Mouse (Mus musculus) lung, postnatal 10 days (tissue): Measurements from ENCODE around the gene Atp6v1g3.

Source experiments
- DNase-seq: peaks from one replicate; pipeline ENCODE4 v3.0.0; 2021

Atp6v1g3 gene

GRCm38 (mm10) chr1:138289455-138290425 lies 16.2 kb downstream of the Atp6v1g3 start:
- DNase-seq, result no peak

DNA sequence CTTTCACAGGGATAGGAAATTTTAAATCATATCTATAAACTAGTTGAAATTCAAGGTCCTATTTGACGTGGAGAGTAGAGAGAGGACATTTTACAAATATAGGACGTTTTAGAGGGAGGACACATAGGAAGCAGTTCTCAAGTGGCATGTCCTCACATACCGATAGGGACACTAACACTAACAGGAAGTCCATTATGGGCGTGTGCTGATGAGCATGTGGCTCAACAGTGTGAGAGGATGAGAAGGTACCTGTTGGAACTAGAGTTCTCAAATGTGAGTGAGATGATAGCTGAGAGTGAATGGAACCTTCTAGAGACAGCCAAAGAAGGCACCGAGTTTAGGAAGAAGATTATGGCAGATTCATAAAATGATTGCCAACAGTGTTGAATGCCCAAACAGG lies 17.9 kb downstream of the Atp6v1g3 start:
- no peak for DNase-seq

GRCm38 (mm10) chr1:138294487-138294886 lies 20.9 kb downstream of the Atp6v1g3 start:
- no peak for DNase-seq

GRCm38 (mm10) chr1:138298156-138298555 lies 24.6 kb downstream of the Atp6v1g3 start:
- no peak for DNase-seq

DNA sequence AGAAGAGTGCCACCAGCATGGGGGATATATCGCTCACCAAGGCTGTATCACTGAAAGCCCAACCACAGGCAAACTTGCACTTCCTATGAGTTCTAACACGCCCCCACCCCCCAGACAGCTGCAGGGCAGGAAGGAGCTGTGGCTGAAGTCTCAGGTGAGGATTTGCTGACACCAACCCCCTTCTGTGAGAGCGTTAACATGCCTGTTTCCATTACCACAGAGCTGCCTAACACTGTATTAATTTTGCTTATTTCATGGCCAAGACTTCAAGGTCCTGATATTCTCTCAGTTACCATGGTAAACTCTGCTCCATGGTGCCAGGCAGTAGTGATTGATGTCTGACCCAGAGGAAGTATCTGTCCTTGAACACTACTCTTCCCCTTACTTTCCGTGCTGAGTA lies 26.0 kb downstream of the Atp6v1g3 start:
- DNase-seq, result no peak

- peak; percentile 41 for DNase-seq
Observed at GRCm38 (mm10) chr1:138301920-138302319, 28.4 kb downstream of the Atp6v1g3 start.

DNA sequence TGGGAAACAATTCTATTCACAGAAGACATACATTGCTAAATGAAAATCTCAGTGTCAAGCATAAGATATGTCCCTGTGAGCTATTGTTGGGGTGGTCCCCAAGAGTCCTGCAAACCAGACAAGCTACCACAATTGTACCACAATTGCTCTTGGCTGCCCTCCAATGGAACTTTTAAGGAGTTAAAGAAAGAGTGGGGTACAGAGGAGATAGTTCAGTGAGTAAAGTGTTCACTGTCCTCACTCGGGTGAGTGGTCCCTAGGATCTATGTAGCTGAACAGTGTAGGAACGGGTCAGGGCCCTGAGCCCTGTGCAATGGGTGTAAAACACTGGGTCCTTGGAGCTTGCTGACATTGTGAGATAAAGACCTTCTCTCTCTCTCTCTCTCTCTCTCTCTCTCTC lies 29.2 kb downstream of the Atp6v1g3 start:
- no peak for DNase-seq

DNA sequence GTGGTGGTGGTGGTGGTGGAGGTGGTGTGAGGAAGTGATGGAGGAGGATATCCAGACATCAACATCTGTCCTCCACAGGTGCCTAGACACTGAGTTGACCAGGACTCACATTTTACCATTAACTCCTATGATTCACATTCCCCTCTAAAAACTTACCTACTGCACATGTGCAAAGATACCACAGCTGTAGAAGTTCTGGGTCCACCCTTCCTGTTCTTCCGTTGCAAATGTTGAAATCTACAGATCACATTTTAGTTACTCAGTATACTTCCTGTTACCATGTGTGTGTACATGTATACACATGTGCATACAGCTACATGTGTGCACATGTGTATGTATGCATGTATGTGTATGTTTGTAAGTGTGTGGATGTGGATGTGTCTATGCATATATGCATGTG lies 29.8 kb downstream of the Atp6v1g3 start:
- no peak for DNase-seq

DNA sequence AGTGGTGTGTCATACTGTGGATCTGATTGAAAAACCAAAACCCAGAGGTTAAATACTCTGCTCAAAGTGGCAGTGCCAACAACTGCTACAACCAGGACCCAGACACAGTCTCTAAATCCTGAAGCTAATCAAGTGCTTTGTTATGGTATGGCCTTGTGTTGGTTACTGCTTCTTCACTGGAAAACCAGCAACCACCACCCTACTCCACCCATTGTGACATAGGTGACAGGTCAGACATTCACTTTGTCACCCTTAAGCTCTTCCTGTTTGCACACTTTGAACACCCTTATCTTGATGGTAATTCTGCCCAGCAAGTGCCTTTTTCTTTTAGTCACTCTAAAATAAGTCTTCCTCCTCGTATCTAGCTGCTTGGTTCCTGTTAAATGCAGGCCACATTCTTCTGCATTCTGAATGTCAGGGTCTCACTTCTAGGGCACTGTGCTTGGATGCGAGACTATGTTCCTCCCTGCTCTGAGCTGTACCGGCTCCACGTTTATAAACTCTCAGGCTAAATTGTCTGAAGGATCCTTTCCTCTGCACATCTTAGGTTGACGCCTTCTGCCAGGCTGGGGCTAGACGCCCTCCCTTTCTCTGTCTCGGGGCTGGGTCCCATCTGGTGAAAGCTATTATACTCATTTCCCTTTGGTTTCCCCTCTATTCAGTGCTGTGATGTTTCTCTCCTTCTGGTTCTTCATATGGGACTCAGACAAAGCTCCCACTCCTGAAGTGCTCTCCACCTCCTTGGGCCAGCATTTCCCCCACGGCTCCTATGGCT lies 30.8 kb downstream of the Atp6v1g3 start:
- no peak for DNase-seq

- peak; percentile 36 for DNase-seq
Observed at GRCm38 (mm10) chr1:138322657-138323056, 49.1 kb downstream of the Atp6v1g3 start.

DNA sequence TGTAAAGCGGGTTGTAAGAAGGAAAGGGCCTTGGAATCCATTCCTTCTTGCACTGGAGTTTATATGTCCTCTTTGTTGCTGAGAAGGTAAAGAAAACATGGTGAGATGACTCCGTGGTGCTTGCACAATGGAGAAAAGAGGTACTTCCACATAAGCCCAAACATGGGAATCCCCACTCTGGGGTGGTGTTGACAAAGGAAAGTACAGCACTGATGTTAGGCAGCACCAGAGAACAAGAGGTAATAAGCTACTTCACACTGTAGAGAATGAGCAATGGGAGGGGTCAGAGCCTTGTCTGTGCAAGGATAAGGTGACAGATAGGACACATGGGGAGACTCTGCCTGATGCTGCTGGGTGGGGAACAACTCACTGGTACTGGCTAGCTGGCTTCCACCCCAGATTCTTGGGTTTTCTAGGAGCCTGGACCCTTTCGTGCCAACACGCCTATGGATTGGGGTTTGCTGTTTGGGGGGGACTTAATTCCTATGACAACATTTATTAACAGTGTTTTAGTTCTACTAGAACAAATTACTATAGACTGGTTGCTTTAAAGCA lies 49.6 kb downstream of the Atp6v1g3 start:
- peak; percentile 10 for DNase-seq

- DNase-seq, result peak; percentile 40
Observed at GRCm38 (mm10) chr1:138326091-138326490, 52.6 kb downstream of the Atp6v1g3 start.

GRCm38 (mm10) chr1:138326566-138326965 lies 53.0 kb downstream of the Atp6v1g3 start:
- no peak for DNase-seq

- DNase-seq, result peak; percentile 2
Observed at GRCm38 (mm10) chr1:138327466-138328245, 54.1 kb downstream of the Atp6v1g3 start.

DNA sequence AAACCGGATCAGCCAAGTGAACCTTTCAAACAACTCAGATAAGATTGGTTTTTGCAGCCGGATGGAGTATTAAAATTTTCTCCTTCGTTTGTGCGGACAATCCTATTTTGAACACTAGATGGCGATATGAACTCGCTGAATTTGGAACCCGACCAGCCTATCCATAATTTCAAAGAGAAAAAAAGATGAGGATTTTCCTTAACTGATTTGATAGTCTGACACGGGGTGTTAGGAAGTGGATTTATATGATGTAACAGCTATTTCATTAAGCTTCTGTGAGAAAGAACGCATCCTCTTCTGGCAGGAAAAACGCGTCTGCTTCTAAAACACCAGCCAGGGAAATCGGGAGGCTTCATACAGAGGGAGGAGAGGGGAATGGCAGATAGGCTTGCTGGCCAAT lies 54.8 kb downstream of the Atp6v1g3 start:
- DNase-seq, result peak; percentile 43

DNA sequence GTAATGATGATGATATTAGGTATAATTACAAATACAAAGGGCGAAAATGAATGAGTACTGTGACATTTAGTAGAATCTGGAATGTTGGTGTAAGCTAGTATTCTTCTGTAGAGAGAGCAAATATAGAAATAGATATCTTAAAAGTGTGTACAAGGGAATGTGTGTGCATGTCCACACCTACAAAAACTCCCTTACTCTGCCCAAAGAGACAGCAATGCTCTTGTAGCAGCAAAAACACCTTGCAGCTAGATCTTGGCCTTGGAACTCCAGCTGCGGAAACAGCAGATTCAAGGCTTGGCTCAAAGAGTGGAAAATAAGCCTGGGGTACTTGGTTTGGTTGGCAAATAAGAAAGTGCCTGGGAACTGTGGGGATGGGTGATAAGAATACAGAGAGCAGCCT lies 57.0 kb downstream of the Atp6v1g3 start:
- DNase-seq, result no peak

GRCm38 (mm10) chr1:138331596-138331995 lies 58.1 kb downstream of the Atp6v1g3 start:
- no peak for DNase-seq

DNA sequence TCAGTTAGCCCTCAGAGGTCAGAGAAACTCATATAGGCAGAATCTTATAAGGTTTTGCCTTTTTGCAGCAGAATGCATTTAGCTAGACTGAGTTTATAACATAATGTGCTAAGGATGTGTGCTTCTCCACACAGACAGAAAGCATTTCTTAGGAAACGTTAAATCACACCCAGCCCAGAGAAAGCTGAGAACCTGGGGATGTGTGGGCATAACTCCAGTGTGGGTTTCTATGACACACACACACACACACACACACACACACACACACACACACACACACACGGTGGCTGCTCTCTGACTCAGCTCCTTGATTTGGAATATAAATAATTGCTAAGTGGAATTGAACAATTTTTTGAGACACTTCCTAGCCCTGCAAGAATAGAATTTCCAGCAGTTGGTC lies 61.2 kb downstream of the Atp6v1g3 start:
- DNase-seq, result no peak

- no peak for DNase-seq
Observed at GRCm38 (mm10) chr1:138337417-138337816, 63.9 kb downstream of the Atp6v1g3 start.
